Mouse (Mus musculus) R1 (cell line): Measurements from ENCODE around the gene Gng3.

Source experiments
- DNase-seq: peaks from one replicate; pipeline ENCODE4 v3.0.0-alpha.2; 2018; ENCODE audit warnings: low read depth, low spot score

Gene Gng3

DNA sequence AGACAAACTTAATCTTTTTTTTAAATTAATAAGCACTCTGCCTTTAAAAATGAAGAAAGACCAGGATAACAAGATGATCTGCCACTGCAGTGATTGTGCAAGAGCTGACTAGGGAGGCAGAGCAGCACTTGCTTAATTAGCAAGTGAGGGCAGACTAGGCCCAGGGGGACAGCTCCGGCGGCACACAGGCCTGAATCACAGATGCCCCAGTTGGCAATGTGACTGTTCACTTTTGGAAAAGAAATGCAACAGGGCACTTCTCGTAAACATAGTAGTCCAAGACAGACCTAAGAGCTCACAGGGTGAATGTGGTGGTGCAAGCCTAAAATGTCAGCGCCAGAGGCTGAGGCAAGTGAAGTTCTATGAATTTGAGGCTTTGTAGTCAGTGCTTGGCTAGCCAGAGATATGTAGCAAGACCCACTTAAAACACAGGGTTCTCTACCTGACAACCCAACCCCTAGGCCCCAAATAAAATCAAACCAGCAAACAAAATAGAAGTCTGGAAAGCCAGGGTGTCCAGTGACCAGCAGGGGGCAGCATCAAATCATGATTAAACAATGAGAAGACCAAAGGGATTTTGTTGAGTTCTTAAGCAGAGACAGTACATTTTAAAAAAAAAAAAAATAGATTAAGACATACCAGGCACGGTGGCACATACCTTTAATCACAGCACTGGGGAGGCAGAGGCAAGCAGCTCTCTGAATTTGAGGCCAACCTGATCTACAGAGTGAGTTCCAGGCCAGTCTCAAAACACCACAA, 5.6 kb upstream of the Gng3 start:
- DNase-seq = peak; percentile 84

DNA sequence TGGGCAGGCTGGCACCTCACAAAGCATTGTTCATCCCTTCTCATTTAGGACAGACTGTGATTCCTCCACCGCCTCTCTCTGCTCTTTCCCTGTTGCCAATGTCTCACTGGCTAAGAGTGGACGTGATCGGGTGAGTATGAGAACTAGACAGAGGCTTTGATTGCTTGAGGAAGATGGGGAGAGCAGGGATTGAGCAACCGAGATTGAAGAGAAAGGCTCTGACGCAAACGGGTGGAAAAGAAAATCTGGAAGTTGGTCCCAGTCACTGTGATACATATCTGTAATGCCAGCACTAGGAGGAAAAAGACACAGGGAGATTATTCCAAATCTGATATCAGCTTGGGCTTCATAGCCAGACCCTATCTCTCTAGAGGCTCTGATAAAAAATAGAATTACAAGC, 4.0 kb upstream of the Gng3 start:
- no peak for DNase-seq

DNA sequence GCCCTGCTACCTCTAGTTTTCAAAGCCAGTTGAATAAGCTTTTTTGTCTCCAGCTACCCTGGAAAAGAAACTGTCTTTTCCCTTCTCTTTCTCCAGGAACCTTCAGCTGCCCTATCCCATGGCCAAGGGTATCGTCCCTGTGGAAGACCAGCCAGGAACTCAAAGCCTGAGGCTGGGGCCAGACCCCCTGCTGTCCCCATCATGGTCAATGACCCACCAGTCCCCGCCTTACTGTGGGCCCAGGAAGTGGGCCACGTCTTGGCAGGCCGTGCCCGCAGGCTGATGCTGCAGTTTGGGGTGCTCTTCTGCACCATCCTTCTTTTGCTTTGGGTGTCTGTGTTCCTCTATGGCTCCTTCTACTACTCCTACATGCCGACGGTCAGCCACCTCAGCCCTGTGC, 2.0 kb upstream of the Gng3 start:
- no peak for DNase-seq

DNA sequence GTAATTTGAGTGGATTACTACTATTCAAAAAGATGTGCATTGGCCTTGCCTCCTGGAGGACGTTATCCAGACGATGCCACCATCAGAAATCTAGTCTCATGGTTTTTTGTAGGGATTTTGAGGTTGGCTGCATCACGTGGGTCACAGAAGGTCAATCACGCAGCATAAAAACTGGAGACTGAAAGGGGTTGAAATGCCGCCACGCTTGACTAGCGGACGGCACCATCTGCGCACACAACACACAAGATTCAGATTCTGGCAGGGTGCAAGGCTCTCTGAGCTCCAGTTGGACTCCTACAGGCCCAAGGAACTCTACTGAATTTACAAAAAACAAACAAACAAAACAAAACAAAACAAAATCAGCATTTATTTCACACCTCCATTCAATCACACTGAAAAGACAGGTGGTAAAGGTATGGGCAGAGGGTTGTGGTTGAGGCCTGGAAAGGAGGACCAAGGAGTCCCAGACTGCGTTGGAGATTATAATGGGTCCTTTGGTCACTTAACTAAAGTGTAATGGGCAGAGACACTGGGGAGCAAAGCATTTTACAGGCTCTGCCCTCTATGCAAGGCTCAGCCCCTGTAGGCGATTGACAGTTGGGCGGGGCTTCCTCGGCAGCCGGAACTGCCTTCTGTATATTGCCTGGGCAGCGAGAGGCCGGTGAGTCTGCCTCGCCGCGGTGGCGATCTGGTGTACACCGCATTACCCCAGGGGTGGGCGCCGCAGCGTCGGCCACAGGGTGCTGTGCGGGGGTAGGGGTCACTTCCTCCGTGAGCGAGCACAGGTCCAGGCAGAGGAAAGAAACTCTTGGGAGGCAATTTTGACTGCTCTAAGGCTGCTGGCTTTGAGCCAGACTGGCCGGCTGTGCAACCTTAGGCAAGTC, 1.2 kb upstream of the Gng3 start:
- peak; percentile 65 for DNase-seq

DNA sequence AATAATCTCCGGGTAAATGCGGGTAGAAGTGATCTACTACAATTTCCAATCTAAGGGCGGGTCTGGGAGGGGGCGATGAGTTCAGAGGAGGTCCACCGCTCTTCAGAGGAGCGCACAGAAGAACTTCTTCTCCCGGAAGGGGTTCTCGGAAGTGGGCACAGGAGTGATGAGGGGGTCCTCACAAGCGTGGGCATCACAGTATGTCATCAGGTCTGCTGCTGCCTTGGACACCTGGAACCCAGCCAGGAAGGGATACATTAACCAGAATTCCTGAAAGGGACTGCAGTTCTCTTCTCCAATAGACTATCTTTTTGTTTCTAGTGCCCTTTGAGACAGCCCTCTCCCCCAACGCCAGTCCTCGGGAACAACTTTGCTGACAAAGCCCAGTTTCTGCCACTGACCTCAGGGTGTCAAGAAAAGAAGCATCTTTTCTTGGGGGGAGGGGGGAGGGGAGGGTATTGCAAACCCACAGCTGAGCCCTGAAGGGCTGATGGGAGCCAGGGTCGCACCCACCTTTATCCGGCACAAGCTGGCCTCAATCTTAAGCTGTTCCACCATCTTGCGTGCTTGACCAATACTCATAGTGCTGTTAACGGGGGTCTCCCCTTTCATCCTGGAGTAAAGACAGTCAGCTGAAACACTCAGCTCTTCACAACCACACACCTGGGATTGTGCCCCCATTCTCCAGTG, 808 bp downstream of the Gng3 start:
- no peak for DNase-seq

DNA sequence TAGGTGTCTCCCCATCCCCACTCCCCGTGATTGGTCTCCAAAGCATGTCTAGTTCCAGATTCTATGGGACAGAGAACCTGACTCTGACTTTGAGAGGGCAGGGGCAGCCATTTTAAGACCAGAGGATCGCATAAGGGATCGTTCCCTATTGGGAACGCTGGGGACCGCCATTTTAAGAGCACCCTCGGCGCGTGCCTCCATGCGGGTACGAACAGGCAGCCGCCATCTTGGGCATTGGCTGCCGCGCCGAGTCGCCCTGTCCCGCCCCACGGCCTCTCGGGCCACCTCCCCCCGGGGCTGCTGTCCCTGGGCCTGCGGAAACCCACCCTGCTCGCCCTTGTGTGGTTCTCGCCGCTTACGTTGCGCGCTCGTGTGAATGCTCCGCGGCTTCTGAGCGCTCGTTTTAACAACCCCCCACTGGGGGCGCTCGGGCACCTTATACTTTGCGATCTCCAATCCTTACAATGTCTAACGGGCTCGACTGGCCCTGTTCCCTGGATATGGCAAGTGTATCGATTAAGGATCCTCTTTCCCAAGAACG, 1.7 kb downstream of the Gng3 start, which contains the start of gene Bscl2:
Gene Bscl2 (plus strand): TSS at position 217 of the 541 bp plus-strand sequence.
- peak; percentile 93 for DNase-seq

DNA sequence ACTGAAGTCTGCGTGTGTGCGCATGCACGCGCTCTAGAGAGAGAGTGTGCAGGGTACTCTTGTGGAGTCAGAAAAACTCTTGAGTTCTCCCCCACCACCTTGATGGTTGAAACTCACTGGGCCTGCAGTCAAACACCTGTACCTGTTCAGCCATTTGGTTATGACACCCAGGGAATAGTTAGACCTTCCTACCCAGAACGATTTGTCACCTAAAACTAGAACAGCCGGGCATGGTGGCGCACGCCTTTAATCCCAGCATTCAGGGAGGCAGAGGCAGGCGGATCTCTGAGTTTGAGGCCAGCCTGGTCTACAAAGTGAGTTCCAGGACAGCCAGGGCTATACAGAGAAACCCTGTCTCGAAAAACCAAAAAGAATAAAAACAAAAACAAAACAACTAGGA, 2.7 kb downstream of the Gng3 start:
- DNase-seq = peak; percentile 36

DNA sequence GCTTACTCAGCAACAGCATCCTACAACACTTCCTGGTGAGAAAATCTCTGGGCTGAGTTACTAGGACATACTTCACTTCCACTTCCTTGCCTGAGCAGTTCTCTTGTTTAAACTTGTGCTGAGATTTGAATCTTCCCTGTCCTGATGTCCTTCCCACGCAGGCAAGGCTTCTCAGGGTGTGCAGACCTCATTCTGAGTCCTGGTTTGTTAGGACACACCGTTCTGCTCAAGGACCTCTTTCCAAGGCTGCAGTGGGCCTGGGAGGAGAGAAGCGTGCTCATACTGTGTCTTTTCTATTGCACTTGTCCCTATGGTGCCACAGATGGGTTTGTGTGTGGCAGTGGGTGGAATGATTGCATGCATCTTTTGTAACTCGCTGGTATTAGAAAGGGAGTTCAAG, 6.0 kb downstream of the Gng3 start:
- DNase-seq = no peak

DNA sequence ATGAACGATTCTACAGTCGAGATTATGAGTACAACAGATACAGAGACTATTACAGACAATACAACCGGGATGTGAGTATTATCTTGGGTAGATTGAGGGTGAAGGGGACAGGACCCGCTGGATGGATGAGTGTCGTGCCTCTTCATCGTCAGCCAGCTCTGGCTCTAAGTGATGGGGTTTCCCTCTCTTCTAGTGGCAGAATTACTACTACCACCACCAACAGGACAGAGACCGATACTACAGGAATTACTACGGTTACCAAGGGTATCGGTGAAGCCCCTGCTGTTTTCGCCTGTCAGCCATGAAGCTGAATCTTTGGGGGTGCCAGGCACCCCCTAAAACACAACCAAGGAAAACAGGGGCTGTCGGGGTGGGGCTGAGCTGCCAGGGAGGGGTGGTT, 7.7 kb downstream of the Gng3 start:
- peak; percentile 63 for DNase-seq

DNA sequence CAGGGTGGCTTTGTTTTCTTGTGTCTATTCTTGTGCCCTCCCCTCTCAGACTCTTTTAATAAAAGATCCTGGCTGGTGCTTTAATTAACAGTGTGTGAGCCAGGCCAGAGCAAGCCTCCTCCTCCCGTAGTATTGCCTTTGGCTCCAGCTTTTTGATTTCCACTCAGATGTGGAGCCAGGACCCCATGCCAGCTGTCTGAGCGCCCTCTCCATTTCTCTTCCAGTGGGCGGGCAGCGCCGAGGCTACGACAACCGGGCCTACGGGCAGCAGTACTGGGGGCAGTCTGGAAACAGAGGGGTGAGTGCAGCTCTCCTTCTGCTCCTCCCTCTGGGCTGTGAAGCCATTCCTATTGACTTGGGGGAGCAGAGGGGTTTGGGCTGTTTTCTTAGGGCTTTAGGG, 8.3 kb downstream of the Gng3 start:
- no peak for DNase-seq

DNA sequence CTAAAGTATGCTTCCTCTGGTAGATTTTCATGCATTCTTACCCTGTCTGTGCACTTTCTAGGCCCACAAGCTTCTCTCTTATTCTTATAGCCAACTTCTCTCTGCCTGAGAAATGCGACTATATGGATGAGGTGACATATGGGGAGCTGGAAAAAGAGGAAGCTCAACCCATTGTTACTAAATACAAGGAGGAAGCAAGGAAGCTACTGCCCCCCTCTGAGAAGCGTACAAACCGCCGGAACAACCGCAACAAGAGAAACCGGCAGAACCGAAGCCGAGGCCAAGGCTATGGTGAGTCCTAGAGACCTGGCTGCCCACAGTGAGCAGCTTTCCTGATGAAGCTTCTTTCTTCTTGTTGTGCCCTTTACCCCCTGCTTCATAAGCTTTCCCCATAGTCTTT, 9.3 kb downstream of the Gng3 start, which contains the start of gene AC129217.1:
Gene AC129217.1 (plus strand): TSS at position 114 of the 400 bp plus-strand sequence.
- DNase-seq = no peak

DNA sequence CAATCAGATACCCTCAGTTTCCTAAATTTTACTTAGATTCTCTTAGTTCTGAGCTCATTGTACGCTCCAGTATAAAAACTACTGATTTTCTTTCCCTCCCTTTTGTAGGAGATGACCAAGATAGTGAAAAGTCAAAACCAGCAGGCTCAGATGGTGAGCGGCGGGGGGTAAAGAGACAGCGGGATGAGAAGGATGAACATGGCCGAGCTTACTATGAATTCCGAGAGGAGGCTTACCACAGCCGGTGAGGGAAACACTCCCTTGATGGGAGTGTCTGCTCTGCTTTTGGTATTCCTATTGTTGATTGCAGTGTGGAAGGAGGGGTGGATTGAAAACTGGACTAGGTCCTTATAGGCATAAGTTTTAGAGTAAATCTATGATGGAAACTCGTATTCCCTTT, 16.3 kb downstream of the Gng3 start:
- DNase-seq = peak; percentile 52

DNA sequence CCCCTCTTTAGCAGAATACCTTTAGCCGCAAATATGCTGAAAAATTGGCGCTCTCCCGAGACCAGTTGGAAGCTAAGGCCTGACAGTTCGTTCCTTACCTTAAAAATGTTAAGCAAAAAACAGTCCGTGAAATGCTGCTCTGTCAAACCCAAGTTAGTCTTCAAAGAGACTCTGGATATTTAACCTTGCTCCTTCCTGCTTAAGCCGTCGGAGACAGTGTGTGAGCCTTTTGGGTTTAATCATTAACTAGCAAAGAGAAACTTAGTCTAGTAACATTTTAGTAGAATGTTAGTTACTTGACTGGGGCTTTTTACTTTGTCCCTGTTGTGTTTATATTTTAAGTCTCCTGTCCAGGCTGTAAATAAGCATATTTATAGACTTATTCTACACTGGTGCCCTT, 17.8 kb downstream of the Gng3 start:
- no peak for DNase-seq

DNA sequence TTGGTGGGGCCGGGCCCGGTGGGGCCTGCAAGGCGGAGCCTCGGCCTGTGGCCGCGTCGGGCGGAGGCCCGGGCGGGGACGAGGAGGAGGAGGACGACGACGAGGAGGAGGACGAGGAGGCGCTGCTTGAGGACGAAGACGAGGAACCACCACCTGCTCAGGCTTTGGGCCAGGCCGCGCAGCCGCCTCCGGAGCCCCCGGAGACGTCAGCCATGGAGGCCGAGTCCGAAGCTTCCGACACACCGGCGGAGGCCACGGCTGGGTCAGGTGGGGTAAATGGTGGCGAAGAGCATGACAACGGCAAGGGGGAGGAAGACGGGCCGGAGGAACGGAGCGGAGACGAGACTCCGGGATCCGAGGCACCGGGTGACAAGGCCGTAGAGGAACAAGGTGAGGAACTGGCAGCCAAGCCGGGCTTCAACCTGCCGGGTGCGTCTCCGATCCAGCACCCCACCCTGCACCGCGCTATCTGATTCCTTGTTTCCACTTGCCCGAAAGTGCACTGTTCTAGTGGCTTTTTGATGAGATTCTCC, 18.5 kb downstream of the Gng3 start:
- DNase-seq = no peak

DNA sequence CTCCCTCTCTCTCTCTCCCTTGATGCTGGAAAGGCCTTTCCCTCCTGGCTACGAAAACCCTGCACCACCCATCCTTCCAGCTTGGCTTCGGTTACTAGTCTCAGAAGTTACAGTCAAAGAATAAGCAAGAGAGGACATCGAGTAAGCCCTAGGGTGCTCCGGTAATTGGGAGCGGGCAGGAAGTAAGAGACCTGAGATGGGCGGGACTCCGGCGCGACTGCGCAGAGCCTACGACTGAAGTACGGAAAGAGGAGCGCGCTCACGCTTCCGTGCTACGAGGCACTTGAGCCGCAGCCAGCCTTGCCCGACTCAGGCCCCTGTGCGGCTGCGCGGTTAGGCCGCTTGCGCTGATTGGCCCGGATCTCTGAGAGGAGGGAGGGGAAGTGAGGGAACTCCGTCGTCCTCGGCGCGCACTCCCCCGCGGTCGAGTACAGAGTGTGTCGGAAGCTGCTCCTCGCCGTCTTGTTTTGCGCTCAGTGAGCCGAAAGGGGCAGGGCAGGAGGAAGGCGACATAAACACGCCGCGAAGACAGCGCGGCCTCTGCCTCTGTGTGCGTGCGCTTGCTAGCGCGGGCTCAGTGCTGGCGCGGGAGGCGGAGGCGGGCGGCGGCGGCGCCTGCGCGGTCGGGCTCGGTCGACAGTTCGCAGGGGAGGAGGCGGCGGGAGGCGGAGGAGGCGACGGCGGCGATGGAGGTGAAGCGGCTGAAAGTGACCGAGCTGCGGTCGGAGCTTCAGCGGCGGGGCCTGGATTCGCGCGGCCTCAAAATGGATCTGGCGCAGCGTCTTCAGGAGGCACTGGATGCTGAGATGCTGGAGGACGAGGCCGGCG, 19.2 kb downstream of the Gng3 start, which contains the start of gene Hnrnpul2:
Gene Hnrnpul2 (plus strand): TSS at position 415 of the 828 bp plus-strand sequence.
- DNase-seq = peak; percentile 99

DNA sequence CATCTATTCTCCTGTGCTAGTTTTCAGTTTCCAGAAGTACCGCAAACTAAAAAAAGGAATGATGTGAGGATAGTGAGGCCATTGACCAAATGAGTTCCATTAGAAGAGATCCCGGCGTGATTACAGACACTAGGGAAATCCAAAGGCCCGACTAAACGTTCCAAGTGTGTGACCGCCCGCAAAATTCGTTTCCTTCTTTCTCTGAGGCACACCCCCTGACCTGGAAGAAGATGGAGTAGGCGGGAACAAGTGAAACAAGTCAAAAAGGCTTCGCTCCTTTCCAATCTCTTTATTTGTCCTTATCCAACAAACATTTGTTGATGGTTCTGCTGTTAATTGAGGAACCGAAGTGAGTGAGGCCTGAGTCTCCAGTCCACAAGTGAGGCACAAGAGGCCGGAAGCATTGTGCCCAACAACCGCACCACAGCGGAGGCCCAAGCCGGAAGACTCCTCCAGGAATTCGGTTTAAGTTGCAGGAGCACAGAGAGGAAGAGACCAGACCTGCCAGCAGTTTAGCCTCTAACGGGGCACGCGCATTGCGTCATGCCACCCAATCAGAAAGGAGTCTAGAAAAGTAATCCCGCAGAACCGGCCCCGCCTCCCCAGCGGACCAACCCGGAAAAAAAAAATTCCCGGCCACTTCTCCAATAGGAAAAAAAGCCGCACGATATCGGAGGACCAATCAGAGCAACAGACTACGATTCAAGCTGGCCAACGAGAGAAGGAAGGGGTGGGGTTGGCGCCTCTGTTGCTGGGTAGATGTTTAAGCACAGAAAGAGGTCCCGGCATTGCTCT, 20.0 kb downstream of the Gng3 start, which contains the start of gene Ttc9c:
Gene Ttc9c (minus strand): TSS at position 533 of the 795 bp plus-strand sequence.
- DNase-seq = peak; percentile 100

DNA sequence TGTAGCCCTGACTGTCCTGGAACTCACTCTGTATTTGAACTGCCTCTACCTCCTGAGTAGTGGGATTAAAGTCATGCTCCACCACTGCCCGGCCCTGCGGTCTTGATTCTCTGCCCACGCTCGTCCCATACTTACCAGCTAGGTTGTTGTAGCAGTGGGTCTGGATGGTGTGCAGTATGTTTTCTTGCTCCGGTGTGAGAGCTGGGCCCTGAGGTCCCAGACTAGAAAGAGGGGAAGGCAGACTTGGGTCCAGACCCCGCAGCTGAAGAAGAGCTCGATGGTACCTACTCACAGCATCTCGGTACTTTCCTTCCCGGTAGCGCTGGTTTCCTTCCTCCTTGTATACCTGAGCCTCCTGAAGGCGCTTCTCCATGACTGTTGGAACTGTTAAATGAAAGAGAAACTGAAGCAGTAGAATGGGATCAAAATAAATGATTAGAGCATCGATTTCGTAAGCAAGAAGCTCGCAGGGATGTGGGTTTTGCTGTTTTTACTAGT, 20.6 kb downstream of the Gng3 start:
- DNase-seq = no peak

DNA sequence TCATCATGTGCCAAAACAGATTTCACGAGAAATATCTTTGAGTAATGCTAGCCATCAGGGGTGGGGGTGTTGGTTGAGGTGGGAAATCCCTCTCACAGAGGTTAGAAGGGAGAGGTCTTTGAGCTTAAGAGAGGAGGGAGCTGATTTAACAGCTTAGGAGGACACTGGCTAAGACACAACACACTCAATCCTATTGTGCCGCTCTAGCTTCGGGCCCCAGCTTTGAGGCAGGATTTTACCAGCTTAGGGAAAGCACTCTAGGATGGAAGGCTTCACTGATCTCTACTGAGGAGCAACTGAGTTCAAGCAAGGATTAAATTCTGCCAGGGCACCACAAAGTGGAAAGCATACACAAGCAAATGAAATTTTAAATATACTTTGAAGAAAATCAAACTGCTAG, 22.0 kb downstream of the Gng3 start:
- DNase-seq = no peak

DNA sequence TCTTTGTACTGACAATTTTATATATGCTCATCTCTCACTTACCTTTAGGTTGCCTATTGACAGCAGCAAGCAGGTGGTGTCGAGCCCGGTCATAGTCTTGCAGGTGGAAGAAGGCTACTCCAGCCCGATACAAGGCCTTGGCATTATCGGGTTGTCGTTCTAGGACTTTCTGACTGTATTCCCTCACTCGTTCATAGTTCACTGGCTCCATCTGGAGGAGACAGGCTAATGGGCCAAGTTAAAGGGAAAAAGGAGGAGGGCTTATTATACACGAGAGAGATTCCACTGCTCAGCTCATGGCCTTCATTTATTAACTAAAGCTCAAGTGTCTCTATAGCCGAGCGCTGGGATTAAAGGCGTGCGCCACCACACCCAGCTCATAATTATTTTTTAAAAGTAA, 23.2 kb downstream of the Gng3 start:
- no peak for DNase-seq
